Mouse (Mus musculus): ENCODE data around the gene Cdsn.

The Cdsn gene

GRCm38 (mm10) chr17:35578211-35578610, 26.3 kb downstream of the Cdsn start:
- CTCF ChIA-PET = interaction anchor here (0.6 to 2.1 kb wide), 46 partner anchors 9 to 296 kb away, joined by 3 to 16 read pairs (median 4); partner anchors contain the start of gene Vars2 (in 1 of the 4)
- POLR2A ChIA-PET = interaction anchor here in 2 of 4 experiments (0.7 to 2.6 kb wide), 11 partner anchors 13 to 127 kb away, joined by 3 to 7 read pairs (median 6); partner anchors contain the start of genes Ddr1 (in 1 of the 2) and Sfta2 (in 1 of the 2)

GRCm38 (mm10) chr17:35582900-35583299, 31.0 kb downstream of the Cdsn start:
- ChIA-PET CTCF (interaction anchor here in 3 of 4 experiments (0.7 to 2.2 kb wide), 11 partner anchors 11 to 383 kb away, joined by 3 to 9 read pairs (median 5); no protein-coding TSS in a partner anchor), POLR2A (no interaction called here)

- CTCF ChIA-PET = interaction anchor here (0.5 to 2.7 kb wide), 114 partner anchors 8 to 1479 kb away, joined by 3 to 66 read pairs (median 3); partner anchors contain the start of genes Ddr1 (in 2 of the 4), Sfta2 (in 2 of the 4), Gabbr1 (in 1 of the 4) and Gm9573 (in 1 of the 4)
- POLR2A ChIA-PET = interaction anchor here in 3 of 4 experiments (0.6 to 1.4 kb wide), 12 partner anchors 10 to 409 kb away, joined by 3 to 11 read pairs (median 3); no protein-coding TSS in a partner anchor
These were observed 32.5 kb downstream of the Cdsn start for GRCm38 (mm10) chr17:35584330-35584937.

GRCm38 (mm10) chr17:35587291-35587690, 35.4 kb downstream of the Cdsn start:
- ChIA-PET CTCF (interaction anchor here in 3 of 4 experiments (0.6 to 1.8 kb wide), 12 partner anchors 9 to 417 kb away, joined by 3 to 18 read pairs (median 3); no protein-coding TSS in a partner anchor), POLR2A (interaction anchor here in 2 of 4 experiments (0.5 to 2.1 kb wide), 9 partner anchors 10 to 940 kb away, joined by 3 to 5 read pairs (median 3); partner anchors contain the start of genes 2300002M23Rik (in 1 of the 2), Atf6b (in 1 of the 2) and Gtf2h4 (in 1 of the 2))

- ChIA-PET CTCF (interaction anchor here in 3 of 4 experiments (0.6 to 1.8 kb wide), 9 partner anchors 10 to 151 kb away, joined by 3 to 18 read pairs (median 3); no protein-coding TSS in a partner anchor), POLR2A (interaction anchor here in 2 of 4 experiments (0.8 to 2.1 kb wide), 11 partner anchors 9 to 235 kb away, joined by 3 to 5 read pairs (median 3); partner anchors contain the start of genes 2300002M23Rik (in 1 of the 2), Flot1 (in 1 of the 2) and Sfta2 (in 1 of the 2))
These were observed 36.5 kb downstream of the Cdsn start for GRCm38 (mm10) chr17:35588387-35588786.

GRCm38 (mm10) chr17:35590410-35591218, 38.7 kb downstream of the Cdsn start:
- CTCF ChIA-PET = interaction anchor here (0.5 to 2.0 kb wide), 18 partner anchors 9 to 403 kb away, joined by 3 to 9 read pairs (median 3); partner anchors contain the start of gene Sfta2 (in 1 of the 4)
- POLR2A ChIA-PET = interaction anchor here in 2 of 4 experiments (0.9 to 6.8 kb wide), 14 partner anchors 11 to 132 kb away, joined by 3 to 73 read pairs (median 4); partner anchors contain the start of gene Sfta2 (in 2 of the 2)

- ChIA-PET POLR2A (interaction anchor here in 2 of 4 experiments (0.5 to 6.8 kb wide), 14 partner anchors 11 to 348 kb away, joined by 3 to 73 read pairs (median 4); partner anchors contain the start of gene Sfta2 (in 2 of the 2)), CTCF (interaction anchor here (0.5 to 2.0 kb wide), 17 partner anchors 9 to 403 kb away, joined by 3 to 9 read pairs (median 3); partner anchors contain the start of gene Sfta2 (in 1 of the 4))
These were observed 39.3 kb downstream of the Cdsn start for GRCm38 (mm10) chr17:35591219-35591578.

GRCm38 (mm10) chr17:35591731-35592130, 39.8 kb downstream of the Cdsn start:
- ChIA-PET CTCF (interaction anchor here in 3 of 4 experiments (0.6 to 3.8 kb wide), 16 partner anchors 10 to 402 kb away, joined by 3 to 12 read pairs (median 4); partner anchors contain the start of gene Sfta2 (in 1 of the 3)), POLR2A (interaction anchor here in 2 of 4 experiments (0.5 to 6.8 kb wide), 12 partner anchors 10 to 347 kb away, joined by 3 to 73 read pairs (median 4); partner anchors contain the start of gene Sfta2 (in 2 of the 2))

- POLR2A ChIA-PET = interaction anchor here in 2 of 4 experiments (1.4 to 6.8 kb wide), 8 partner anchors 10 to 44 kb away, joined by 3 to 73 read pairs (median 6); partner anchors contain the start of gene Sfta2 (in 2 of the 2)
- CTCF ChIA-PET = interaction anchor here in 3 of 4 experiments (0.6 to 3.8 kb wide), 5 partner anchors 45 to 148 kb away, joined by 3 to 12 read pairs (median 5); no protein-coding TSS in a partner anchor
These were observed 40.2 kb downstream of the Cdsn start for GRCm38 (mm10) chr17:35592131-35592530.

- ChIA-PET CTCF (interaction anchor here (0.6 to 3.8 kb wide), 38 partner anchors 9 to 793 kb away, joined by 3 to 15 read pairs (median 4); partner anchors contain the start of genes Ddr1 (in 1 of the 4) and Mucl3 (in 1 of the 4)), POLR2A (interaction anchor here in 3 of 4 experiments (0.6 to 6.8 kb wide), 53 partner anchors 8 to 345 kb away, joined by 3 to 73 read pairs (median 4); partner anchors contain the start of genes Gm9573 (in 1 of the 3), Ier3 (in 1 of the 3), Mdc1 (in 1 of the 3) and Mrps18b (in 1 of the 3))
These were observed 41.9 kb downstream of the Cdsn start for GRCm38 (mm10) chr17:35593786-35594185.

GRCm38 (mm10) chr17:35594456-35594855, 42.5 kb downstream of the Cdsn start:
- POLR2A ChIA-PET = interaction anchor here in 3 of 4 experiments (0.6 to 6.8 kb wide), 53 partner anchors 9 to 345 kb away, joined by 3 to 73 read pairs (median 5); partner anchors contain the start of genes Gm9573 (in 1 of the 3), Ier3 (in 1 of the 3), Mdc1 (in 1 of the 3) and Mrps18b (in 1 of the 3)
- CTCF ChIA-PET = interaction anchor here (0.6 to 3.8 kb wide), 37 partner anchors 8 to 519 kb away, joined by 3 to 15 read pairs (median 4); partner anchors contain the start of genes Ddr1 (in 1 of the 4) and Mucl3 (in 1 of the 4)

- CTCF ChIA-PET = interaction anchor here in 2 of 4 experiments (0.6 to 1.6 kb wide), 5 partner anchors 13 to 244 kb away, joined by 3 to 5 read pairs (median 4); partner anchors contain the start of gene Mdc1 (in 1 of the 2)
- POLR2A ChIA-PET = interaction anchor here in 2 of 4 experiments (0.5 to 1.6 kb wide), 8 partner anchors 8 to 224 kb away, joined by 3 to 7 read pairs (median 4); partner anchors contain the start of gene Ier3 (in 1 of the 2)
These were observed 45.5 kb downstream of the Cdsn start for GRCm38 (mm10) chr17:35597399-35597798.

- ChIA-PET POLR2A (interaction anchor here in 3 of 4 experiments (0.6 to 6.3 kb wide), 13 partner anchors 7 to 126 kb away, joined by 3 to 73 read pairs (median 4); partner anchors contain the start of gene Gm9573 (in 1 of the 3)), CTCF (interaction anchor here in 3 of 4 experiments (0.5 to 1.2 kb wide), 10 partner anchors 10 to 626 kb away, joined by 3 to 10 read pairs (median 4); no protein-coding TSS in a partner anchor)
These were observed 49.3 kb downstream of the Cdsn start, which contains the start of gene Sfta2 for GRCm38 (mm10) chr17:35601249-35601648. Gene Sfta2 (plus strand): TSS chr17:35601549.

GRCm38 (mm10) chr17:35601736-35602354, 49.9 kb downstream of the Cdsn start:
- CTCF ChIA-PET = interaction anchor here in 3 of 4 experiments (0.5 to 1.5 kb wide), 12 partner anchors 8 to 626 kb away, joined by 3 to 10 read pairs (median 4); no protein-coding TSS in a partner anchor
- POLR2A ChIA-PET = interaction anchor here in 3 of 4 experiments (0.6 to 6.3 kb wide), 15 partner anchors 8 to 241 kb away, joined by 3 to 73 read pairs (median 4); partner anchors contain the start of gene Gm9573 (in 1 of the 3)
